Mouse (Mus musculus): ENCODE measurements at regions not wholly inside any gene's neighbourhood (a gene's known extent, or its start where the extent isn't known, plus 50 kb on each side); places are given as distances from the start of the nearest gene placed in this dataset.
A peak's percentile ranks its signal among the peaks of the same experiment; 100 is the strongest.

DNA sequence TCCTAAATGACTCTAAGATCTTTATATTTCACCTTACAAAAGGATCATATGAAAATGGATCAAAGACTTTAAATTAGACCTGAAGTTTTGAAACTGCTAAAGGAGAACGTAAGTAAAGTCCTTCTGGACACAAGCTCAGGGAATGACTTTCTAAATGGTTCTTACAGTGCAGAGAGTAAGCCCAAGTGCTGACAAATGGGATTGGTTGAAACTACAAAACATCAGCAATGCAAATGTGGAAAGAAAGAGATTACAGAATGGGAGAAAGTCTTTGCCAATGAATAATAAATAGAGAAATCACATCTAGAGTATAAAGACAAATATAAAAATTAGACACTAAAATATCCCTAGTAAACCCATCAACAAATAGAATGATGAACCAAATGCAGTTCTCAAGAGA is 263.9 kb downstream of the Atp10a start:
- no peak for DNase-seq (ENCODE audit: low spot score)

DNA sequence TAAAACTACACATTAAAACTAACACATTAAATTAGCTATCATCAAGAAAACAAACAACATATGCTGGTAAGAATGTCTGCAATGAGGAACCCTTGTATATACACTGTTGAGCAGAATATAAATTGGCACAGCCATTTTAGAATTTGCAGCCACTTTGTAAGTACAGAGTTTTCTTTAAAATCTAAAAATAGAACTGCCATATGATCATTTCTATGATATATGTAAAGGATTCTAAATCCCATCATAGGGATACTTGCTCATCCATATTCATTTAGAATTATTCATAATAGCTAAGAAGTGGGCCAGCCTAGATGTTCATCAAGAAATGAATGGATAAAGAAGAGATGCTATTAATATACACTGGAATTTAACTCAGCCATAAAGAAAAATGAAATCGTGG is 264.3 kb downstream of the Atp10a start:
- no peak for DNase-seq (ENCODE audit: low spot score)

DNA sequence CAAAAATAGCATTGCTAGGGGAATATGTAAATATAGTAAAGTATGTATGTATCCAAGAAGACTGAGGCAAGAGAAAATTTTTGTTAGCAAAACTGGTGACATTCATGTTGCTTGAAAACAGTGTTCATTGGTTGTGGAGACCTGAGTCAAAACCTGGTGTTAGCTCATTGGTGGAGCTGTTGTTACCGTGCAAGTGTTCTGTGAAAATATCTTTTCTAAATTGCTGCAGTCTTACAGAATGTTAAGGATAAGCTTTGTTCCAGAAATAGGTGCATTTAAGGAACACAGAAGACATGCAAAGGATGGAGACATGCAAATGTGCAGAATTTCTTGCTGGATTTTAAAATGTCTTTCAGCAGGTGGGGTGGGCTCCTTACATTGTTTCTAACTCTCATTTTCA is 269.0 kb downstream of the Atp10a start:
- no peak for DNase-seq (ENCODE audit: low spot score)

- no peak for DNase-seq (ENCODE audit: low spot score)
Observed at GRCm38 (mm10) chr7:58925406-58925805, 269.4 kb downstream of the Atp10a start.

GRCm38 (mm10) chr7:58957448-58957847 is 271.1 kb upstream of the Ube3a start:
- DNase-seq (ENCODE audit: low spot score), result no peak

DNA sequence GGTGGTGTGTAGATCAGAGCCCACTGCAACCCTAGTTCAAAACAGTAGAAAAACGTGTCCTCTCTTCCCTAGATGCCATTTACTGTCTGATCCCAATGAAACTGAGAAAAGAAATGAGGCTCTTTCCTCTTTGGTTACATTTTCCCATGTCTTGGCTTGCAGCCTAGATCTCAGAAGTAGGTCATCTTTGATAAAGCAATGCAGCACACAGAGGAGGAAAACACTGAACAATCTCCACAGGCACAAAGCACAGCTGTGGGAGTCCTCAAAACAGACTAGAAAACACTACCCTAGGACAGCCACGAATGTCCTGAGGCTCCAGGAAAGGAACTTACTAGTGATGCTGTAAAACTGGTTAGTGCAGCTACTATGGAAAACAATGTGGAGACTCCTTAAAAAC is 221.4 kb upstream of the Ube3a start:
- peak; percentile 0 for DNase-seq (ENCODE audit: low spot score)

- no peak for DNase-seq (ENCODE audit: low spot score)
Observed at GRCm38 (mm10) chr7:59013449-59014301, 214.9 kb upstream of the Ube3a start.

GRCm38 (mm10) chr7:59014302-59014677 is 214.3 kb upstream of the Ube3a start:
- no peak for DNase-seq (ENCODE audit: low spot score)

DNA sequence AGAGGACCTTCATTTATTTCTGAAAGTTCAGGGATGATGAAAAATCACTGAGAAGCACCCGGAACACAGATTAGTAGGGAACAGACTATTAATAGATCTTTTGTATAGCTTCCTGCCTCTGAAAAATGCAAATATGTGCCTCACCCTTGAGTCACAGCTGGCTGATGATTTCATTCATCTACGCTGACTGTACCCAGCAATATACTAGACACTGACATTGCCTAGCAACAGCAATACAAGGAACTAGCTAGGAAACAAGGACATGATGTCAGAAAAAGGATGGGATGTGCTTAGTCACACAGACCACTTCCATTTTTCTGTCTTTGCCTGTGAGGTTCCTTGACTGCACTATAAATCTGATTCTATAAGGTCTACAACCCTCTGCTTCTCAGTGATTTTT is 201.1 kb upstream of the Ube3a start:
- DNase-seq (ENCODE audit: low spot score), result no peak
